Comparison of ENCODE assay signal across 8 mouse cellular contexts in the genomic region with DNA sequence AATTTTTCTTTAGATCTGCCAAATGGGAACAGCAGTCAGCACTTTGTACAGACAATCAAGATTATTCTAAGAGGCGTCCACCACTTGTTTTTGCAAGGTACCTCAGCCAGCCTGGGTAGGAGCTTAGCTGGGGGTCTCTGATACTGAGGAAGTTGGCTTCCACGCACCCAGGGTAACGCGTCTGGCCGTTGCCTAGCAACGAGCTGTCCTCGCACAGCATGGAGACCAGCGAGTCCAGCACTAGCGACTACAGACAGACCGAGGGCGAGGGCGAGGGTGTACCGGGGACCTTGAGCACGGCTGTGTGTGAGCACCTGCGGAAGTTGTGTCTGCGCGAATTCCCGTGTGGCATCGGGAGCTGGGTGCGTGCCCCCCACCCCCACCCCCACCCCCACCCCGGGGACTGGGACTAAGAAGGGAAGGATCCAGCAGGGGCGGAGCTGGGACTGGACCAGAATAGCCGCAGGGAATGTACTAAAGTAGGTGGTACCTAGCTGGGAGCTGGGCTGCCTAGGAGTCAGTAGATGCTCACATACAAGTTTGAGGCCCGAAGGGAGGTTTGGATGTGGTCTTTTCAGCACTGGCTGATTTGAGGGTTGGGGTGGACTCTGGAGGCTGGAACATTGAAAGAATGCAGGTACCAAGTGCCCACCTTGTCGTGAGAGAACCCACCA. TPM values are rescaled to one million over a fixed set of nuclear protein-coding genes. Genes with fewer than 3 reads are reported as not detected.
DNase-seq lines count a peak whose midpoint lies in the region; ATAC-seq lines count a peak whose summit lies in the region.

Gene Lrrc43, plus strand, starts transcription at position 194 of the 674 bp plus-strand sequence.
Gene Il31, minus strand, starts transcription at position 378 of the 674 bp plus-strand sequence.

- H3K9ac ChIP-seq in heart, embryonic 16.5 days (ENCODE audit: low read length): no peak within 1 kb of the TSS
- H3K9ac ChIP-seq in midbrain, embryonic 12.5 days (replicated peaks): peak within 1 kb of the TSS; percentile 28; the same call in 1 of the 2 replicates

- H3K4me2 ChIP-seq in heart, embryonic 16.5 days (ENCODE audit: low read depth, low read length): peak within 1 kb of the TSS; percentile 66
- H3K4me2 ChIP-seq in midbrain, embryonic 12.5 days (replicated peaks): peak within 1 kb of the TSS; percentile 61

- H3K27me3 ChIP-seq in heart, embryonic 16.5 days (ENCODE audit: control insufficient read depth, insufficient read depth, low read length): no peaks in the 10 kb centered on the region; the same call in 1 of the 2 replicates
- H3K27me3 ChIP-seq in midbrain, embryonic 12.5 days: peaks cover 13% of the 10 kb centered on the region

- no peak for ATAC-seq in heart, embryonic 16.5 days (replicated peaks; ENCODE audit: extremely low read depth, insufficient read depth, low FRiP score)
- ATAC-seq in common myeloid progenitor, adult 5-6 weeks (replicated peaks; ENCODE audit: low read depth, poor library complexity, severe bottlenecking): 0 out of 2 replicates have a peak, but pooled peaks have one; percentile 24
- peak; percentile 51 for ATAC-seq in granulocyte monocyte progenitor cell, adult 5-6 weeks (replicated peaks; ENCODE audit: poor library complexity, severe bottlenecking)
- peak; percentile 72; the same call in 1 of the 2 replicates for ATAC-seq in midbrain, embryonic 12.5 days (ENCODE audit: low FRiP score, low read depth)

- peak within 1 kb of the TSS; percentile 35 for H3K4me3 ChIP-seq in heart, embryonic 16.5 days (ENCODE audit: low read length)
- peak within 1 kb of the TSS; percentile 33 for H3K4me3 ChIP-seq in midbrain, embryonic 12.5 days

- no peaks in the 10 kb centered on the region for H3K9me3 ChIP-seq in heart, embryonic 16.5 days (replicated peaks; ENCODE audit: control insufficient read depth, low read length)
- no peaks in the 10 kb centered on the region for H3K9me3 ChIP-seq in midbrain, embryonic 12.5 days

- H3K4me1 ChIP-seq in heart, embryonic 16.5 days (ENCODE audit: control insufficient read depth, insufficient read depth, low read length): peaks cover 5% of the 10 kb centered on the region; the same call in 1 of the 2 replicates
- H3K4me1 ChIP-seq in midbrain, embryonic 12.5 days: peaks cover 9% of the 10 kb centered on the region

- 7% methylated on average over 25 of the region's 25 CpGs for WGBS in heart, embryonic 16.5 days
- 5% methylated on average over 25 of the region's 25 CpGs for WGBS in midbrain, embryonic 12.5 days

- intact Hi-C loops in heart, postnatal 14 days (cut with DNase I): no loop called here

- no peak within 1 kb of the TSS for H3K27ac ChIP-seq in heart, embryonic 16.5 days (ENCODE audit: low read length)
- no peak within 1 kb of the TSS for H3K27ac ChIP-seq in midbrain, embryonic 12.5 days (replicated peaks)

- DNase-seq in heart, postnatal 14 days: no peak
- no peak for DNase-seq in thymus, adult 18-20 months
- DNase-seq in cerebellum, adult 8-10 months: no peak
- no peak for DNase-seq in right cerebral cortex, postnatal 4 days

- H3K36me3 ChIP-seq in heart, embryonic 16.5 days (ENCODE audit: control insufficient read depth, insufficient read depth): no peaks in the 10 kb centered on the region
- no peaks in the 10 kb centered on the region for H3K36me3 ChIP-seq in midbrain, embryonic 12.5 days

RNA-seq across cellular contexts. Expression of gene Lrrc43, which starts in this region (rescaled TPM):
- polyA plus RNA-seq in heart, embryonic 16.5 days (2015; fragmentation: Nextera tagmentation; extraction: Ambion mirVana): 0.07 and 0.09 TPM in 2 replicates
- total RNA-seq in heart, postnatal 14 days (2021): under 1 TPM in 1 of 2 experiments, not detected in 1; 0.22 TPM
- not detected in 2 replicates for total RNA-seq in common myeloid progenitor, adult 5-6 weeks (2017)
- total RNA-seq in granulocyte monocyte progenitor cell, adult 5-6 weeks (2014; fragmentation: Nextera tagmentation): not detected in 2 replicates
- not detected in 2 replicates for total RNA-seq in granulocyte monocyte progenitor cell, adult 5-6 weeks (2017)
- 0.11 TPM in 1 of 2 replicates, not detected in the other for polyA plus RNA-seq in midbrain, embryonic 12.5 days (2016; fragmentation: Nextera tagmentation; extraction: Ambion mirVana)

RNA-seq across cellular contexts. Expression of gene Il31, which starts in this region (rescaled TPM):
- polyA plus RNA-seq in heart, embryonic 16.5 days (2015; fragmentation: Nextera tagmentation; extraction: Ambion mirVana): not detected in 2 replicates
- not detected for total RNA-seq in heart, postnatal 14 days (2021)
- not detected in 2 replicates for total RNA-seq in common myeloid progenitor, adult 5-6 weeks (2017)
- not detected in 2 replicates for total RNA-seq in granulocyte monocyte progenitor cell, adult 5-6 weeks (2014; fragmentation: Nextera tagmentation)
- total RNA-seq in granulocyte monocyte progenitor cell, adult 5-6 weeks (2017): not detected in 2 replicates
- not detected in 2 replicates for polyA plus RNA-seq in midbrain, embryonic 12.5 days (2016; fragmentation: Nextera tagmentation; extraction: Ambion mirVana)

Comparison
In these comparisons a context has a peak if more than half of its experiments do, and no peak if none do; other contexts are left out.
1. Peak in ATAC-seq in common myeloid progenitor, adult 5-6 weeks; RNA of the genes that start here not detected or under 1 TPM.
2. Peak in ATAC-seq in granulocyte monocyte progenitor cell, adult 5-6 weeks; RNA of the genes that start here not detected or under 1 TPM.
3. Peak in ATAC-seq, H3K4me3 ChIP-seq, H3K9ac ChIP-seq and H3K4me2 ChIP-seq in midbrain, embryonic 12.5 days; RNA of the genes that start here not detected or under 1 TPM.